Mouse (Mus musculus): ENCODE results near the gene Oard1.

DNA sequence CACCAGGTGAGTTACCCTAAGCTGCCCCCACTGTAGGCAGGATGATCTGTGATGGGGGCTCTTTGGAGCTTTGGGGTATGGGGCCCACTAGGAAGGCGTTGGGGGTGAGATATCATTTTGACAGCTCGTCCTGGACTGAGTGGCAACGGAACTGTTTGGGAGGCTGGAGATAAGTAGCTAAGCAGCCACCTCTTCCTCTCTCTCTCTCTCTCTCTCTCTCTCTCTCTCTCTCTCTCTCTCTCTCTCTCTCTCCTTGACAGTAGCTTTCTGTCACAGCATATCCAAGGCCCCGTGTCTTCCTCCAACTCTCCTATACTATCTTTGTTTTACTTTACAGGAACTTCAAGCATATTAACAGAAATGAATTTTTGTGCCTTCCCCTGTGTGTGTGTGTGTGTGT lies 49.4 kb upstream of the Oard1 start:
- TF ChIP-seq SIN3A (IDR thresholded peaks at IDR 0.05; ENCODE audit: low read length) (no peak), POLR2A (IDR thresholded peaks at IDR 0.05; ENCODE audit: low read depth, low read length) (no peak), CTCF (conservative IDR thresholded peaks at IDR 0.05 in 1 of 2, IDR thresholded peaks at IDR 0.05 in 1 of 2; ENCODE audit: low read depth in 2 of 2, low read length in 2 of 2) (no peak), KAT2A (IDR thresholded peaks at IDR 0.05; ENCODE audit: insufficient replicate concordance, low read length) (no peak), ZNF384 (IDR thresholded peaks at IDR 0.05; ENCODE audit: low read depth, low read length) (no peak), EP300 (IDR thresholded peaks at IDR 0.05; ENCODE audit: low read length) (no peak), RAD21 (IDR thresholded peaks at IDR 0.05; ENCODE audit: low read depth, low read length) (no peak), CHD1 (IDR thresholded peaks at IDR 0.05; ENCODE audit: low read depth, low read length) (no peak), ZKSCAN1 (IDR thresholded peaks at IDR 0.05; ENCODE audit: borderline replicate concordance, low read depth, low read length) (no peak), MEF2A (IDR thresholded peaks at IDR 0.05; ENCODE audit: borderline replicate concordance, low read depth, low read length) (no peak), HCFC1 (IDR thresholded peaks at IDR 0.05; ENCODE audit: low read depth, low read length) (no peak), ZC3H11A (IDR thresholded peaks at IDR 0.05; ENCODE audit: low read depth, low read length) (no peak), PAX5 (IDR thresholded peaks at IDR 0.05; ENCODE audit: low read length) (no peak), CHD2 (IDR thresholded peaks at IDR 0.05; ENCODE audit: low read length) (no peak)

Measured in CH12.LX (cell line).